Mouse (Mus musculus) splenic B cell, adult 2 months (primary cell): ENCODE data around the gene Haghl.

ENCODE experiments used
- DNase-seq: peaks from one replicate; pipeline ENCODE4 v3.0.0-alpha.2; 2011; ENCODE audit warnings: low read depth, low spot score
- H3K27me3 ChIP-seq: 2 replicates; pipeline ENCODE4 v1.6.1; 2012; ENCODE audit warnings: mild to moderate bottlenecking, low read length, moderate library complexity, mixed read lengths; ENCODE audit not compliant: control insufficient read depth, poor library complexity, insufficient read depth, severe bottlenecking
- H3K36me3 ChIP-seq: 2 replicates; pipeline ENCODE4 v1.6.1; 2012; ENCODE audit warnings: mild to moderate bottlenecking, low read length, moderate library complexity, mixed read lengths; ENCODE audit not compliant: control insufficient read depth, poor library complexity, insufficient read depth, severe bottlenecking

The Haghl gene

DNA sequence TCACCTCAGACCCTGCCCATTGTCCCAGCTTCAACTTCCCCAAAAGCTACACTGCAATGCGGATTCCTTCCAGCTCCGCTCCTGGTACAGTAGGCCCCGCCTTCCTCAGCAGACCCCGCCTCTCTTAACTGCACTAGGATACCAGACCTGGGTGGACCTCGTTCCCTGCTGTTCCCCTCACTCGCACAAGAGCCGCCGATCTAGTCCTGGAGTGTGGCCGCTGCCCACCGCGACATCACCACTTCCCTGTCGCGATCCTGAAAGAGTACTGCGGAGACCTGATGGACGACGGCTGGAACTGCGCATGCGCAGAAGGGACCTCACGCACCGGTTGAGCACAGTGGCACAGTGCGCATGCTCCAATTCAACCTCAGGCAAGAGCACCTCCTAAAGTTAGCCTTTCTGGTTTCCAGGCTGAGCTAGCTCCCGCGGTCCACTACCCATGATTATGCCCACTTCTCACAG lies at the start of gene Haghl:
TSS of gene Haghl (minus strand) at position 393 of the 465 bp plus-strand sequence.
- H3K27me3 ChIP-seq: no peaks in the 10 kb centered on the region
- peak; percentile 98 for DNase-seq
- peaks cover 9% of the 10 kb centered on the region for H3K36me3 ChIP-seq

DNA sequence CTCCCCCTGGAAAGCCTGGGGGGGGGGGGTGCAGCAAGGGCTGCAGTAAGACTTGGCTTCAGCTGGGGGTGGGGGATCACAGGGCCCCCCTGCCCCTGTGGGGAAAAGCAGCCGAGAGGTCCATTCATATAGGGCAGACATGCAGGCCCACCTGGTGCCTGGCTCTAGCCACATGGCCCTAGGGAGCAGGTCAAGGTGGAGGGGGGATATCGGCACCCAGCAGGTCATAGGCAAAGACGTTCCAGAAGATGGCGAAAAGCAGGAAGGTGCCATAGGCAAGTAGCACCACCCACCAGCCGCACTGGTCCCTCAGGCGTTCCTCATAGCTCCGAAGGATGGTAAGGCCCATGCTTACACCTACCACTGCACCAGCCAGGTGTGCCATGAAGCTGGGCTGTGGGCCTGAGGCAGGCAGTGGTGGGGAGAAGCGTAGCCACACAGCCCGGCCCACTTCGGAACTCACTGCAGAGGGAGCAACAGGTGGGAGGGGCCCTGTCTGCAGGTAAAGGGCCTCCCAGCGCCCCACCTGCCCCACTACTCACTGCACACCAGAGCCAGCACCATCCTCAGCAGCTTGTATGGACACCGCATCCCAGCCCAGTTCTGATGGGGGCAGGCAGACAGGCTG lies 49.2 kb upstream of the Haghl start:
- Histone ChIP-seq H3K36me3 (peaks cover 8% of the 10 kb centered on the region; the same call in 1 of the 2 replicates), H3K27me3 (no peaks in the 10 kb centered on the region)
- DNase-seq: no peak

- Histone ChIP-seq H3K27me3 (no peaks in the 10 kb centered on the region), H3K36me3 (peaks cover 6% of the 10 kb centered on the region; the same call in 1 of the 2 replicates)
- no peak for DNase-seq
Measured at GRCm38 (mm10) chr17:25833961-25834594, 48.6 kb upstream of the Haghl start.

GRCm38 (mm10) chr17:25833291-25833663 lies 47.8 kb upstream of the Haghl start, which contains the start of gene Stub1:
Stub1 (minus strand) TSS chr17:25833404.
- Histone ChIP-seq H3K27me3 (no peaks in the 10 kb centered on the region), H3K36me3 (peaks cover 6% of the 10 kb centered on the region; the same call in 1 of the 2 replicates)
- no peak for DNase-seq

- Histone ChIP-seq H3K27me3 (no peaks in the 10 kb centered on the region), H3K36me3 (peaks cover 6% of the 10 kb centered on the region; the same call in 1 of the 2 replicates)
- DNase-seq: peak; percentile 99
Measured at GRCm38 (mm10) chr17:25832436-25833290, 47.2 kb upstream of the Haghl start.

- Histone ChIP-seq H3K27me3 (no peaks in the 10 kb centered on the region), H3K36me3 (peaks cover 6% of the 10 kb centered on the region; the same call in 1 of the 2 replicates)
- DNase-seq: no peak
Measured at GRCm38 (mm10) chr17:25831451-25832281, 46.2 kb upstream of the Haghl start.

GRCm38 (mm10) chr17:25830806-25831431 lies 45.4 kb upstream of the Haghl start:
- Histone ChIP-seq H3K27me3 (no peaks in the 10 kb centered on the region), H3K36me3 (peaks cover 6% of the 10 kb centered on the region; the same call in 1 of the 2 replicates)
- DNase-seq: no peak

DNA sequence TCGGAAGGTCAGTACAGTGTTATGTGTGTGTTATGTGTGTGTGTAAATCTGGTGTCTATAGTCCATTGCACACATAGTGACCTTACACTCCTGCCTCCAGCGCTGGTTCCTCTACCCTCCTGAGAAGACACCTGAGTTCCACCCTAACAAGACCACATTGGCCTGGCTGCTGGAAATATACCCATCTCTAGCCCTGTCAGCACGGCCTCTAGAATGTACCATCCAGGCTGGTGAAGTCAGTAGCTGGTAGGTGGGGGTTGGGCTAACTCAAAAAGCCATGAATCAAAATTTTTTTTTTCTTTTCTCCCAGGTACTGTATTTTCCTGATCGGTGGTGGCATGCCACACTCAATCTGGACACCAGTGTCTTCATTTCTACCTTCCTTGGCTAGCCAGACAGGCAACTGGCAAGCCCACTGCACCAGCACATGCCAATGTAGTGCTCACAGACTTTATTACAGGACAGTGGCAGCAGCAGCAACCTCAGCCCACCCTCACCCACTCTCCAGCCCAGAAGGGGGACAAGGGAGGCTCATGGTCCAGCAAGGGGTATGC lies 44.8 kb upstream of the Haghl start:
- H3K27me3 ChIP-seq: no peaks in the 10 kb centered on the region

DNA sequence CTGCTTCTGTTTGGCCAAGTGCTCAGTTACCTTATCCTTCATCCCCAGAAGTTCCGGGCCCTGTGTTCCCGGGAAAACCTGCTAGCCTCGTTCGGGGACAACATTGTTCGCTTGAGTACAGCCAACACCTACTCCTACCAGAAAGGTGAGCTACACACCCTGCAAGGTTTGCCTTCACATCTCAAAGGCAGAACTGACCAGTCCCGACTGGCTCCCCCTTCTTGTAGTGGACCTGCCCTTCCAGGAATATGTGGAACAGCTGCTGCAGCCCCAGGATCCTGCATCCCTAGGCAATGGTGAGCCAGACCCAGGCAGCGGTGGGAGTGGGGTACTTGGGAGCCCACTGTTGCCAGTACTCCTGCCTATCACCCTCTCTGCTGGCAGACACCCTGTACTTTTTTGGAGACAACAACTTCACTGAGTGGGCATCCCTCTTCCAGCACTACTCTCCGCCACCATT lies 44.1 kb upstream of the Haghl start:
- H3K27me3 ChIP-seq: no peaks in the 10 kb centered on the region
- no peak for DNase-seq
- H3K36me3 ChIP-seq: peaks cover 6% of the 10 kb centered on the region; the same call in 1 of the 2 replicates

More for the DNA sequence above, 44.8 kb upstream of the Haghl start:
- H3K36me3 ChIP-seq: peaks cover 6% of the 10 kb centered on the region; the same call in 1 of the 2 replicates
- DNase-seq: no peak

DNA sequence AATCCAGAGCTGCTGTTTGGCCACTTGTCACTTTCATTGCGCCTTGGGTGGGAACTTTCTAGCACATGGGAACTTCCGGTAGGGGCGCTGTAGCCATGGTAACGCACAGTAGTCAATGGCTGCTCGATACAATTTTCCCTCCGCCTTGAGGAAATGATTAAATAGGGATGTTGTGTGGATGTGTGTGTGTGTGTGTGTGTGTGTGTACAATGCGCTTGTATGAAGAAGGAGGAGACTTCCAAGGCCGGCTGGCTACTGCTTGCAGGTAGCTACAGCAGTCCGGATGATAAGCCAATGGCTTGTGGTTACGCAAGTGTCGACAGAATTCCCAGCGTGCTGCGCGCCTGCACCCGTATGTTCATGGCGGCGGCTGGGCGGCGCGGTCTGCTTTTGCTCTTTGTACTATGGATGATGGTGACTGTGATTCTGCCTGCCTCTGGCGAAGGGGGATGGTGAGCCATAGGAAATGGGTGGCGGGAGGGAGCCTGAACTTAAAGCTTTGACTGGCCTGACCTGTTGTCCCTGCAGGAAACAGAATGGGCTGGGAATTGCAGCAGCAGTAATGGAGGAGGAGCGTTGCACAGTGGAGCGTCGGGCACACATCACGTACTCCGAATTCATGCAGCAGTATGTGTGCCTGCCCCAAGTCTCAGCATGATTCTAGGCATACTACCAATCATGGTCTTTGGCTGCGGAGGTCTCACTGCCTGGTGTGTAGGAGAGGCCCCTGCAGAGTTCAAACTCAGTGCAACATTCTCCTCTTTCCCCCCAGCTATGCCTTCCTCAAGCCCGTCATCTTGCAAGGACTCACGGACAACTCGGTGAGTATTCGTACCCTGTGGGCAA lies 43.5 kb upstream of the Haghl start, which contains the start of gene Jmjd8:
TSS of gene Jmjd8 (plus strand) at position 156 of the 846 bp plus-strand sequence.
- peaks cover 6% of the 10 kb centered on the region; the same call in 1 of the 2 replicates for H3K36me3 ChIP-seq
- peak; percentile 79 for DNase-seq
- H3K27me3 ChIP-seq: no peaks in the 10 kb centered on the region

DNA sequence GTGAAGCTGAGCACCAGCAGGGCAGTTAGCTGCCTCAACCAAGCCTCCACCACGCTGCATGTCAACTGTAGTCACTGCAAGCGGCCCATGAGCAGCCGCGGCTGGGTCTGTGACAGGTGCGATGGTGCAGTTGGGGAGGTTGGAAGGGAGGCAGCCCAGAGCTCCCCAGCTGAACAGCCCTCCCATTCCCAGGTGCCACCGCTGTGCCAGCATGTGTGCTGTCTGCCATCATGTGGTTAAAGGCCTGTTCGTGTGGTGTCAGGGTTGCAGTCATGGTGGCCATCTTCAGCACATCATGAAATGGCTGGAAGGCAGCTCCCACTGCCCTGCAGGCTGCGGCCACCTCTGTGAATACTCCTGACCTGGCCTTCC lies 42.7 kb upstream of the Haghl start:
- no peak for DNase-seq
- no peaks in the 10 kb centered on the region for H3K27me3 ChIP-seq
- H3K36me3 ChIP-seq: peaks cover 6% of the 10 kb centered on the region; the same call in 1 of the 2 replicates

GRCm38 (mm10) chr17:25827546-25828222 lies 42.2 kb upstream of the Haghl start:
- Histone ChIP-seq H3K36me3 (peaks cover 6% of the 10 kb centered on the region; the same call in 1 of the 2 replicates), H3K27me3 (no peaks in the 10 kb centered on the region)
- DNase-seq: no peak
